Mouse (Mus musculus): ENCODE measurements around the gene Fopnl.

Fopnl gene

DNA sequence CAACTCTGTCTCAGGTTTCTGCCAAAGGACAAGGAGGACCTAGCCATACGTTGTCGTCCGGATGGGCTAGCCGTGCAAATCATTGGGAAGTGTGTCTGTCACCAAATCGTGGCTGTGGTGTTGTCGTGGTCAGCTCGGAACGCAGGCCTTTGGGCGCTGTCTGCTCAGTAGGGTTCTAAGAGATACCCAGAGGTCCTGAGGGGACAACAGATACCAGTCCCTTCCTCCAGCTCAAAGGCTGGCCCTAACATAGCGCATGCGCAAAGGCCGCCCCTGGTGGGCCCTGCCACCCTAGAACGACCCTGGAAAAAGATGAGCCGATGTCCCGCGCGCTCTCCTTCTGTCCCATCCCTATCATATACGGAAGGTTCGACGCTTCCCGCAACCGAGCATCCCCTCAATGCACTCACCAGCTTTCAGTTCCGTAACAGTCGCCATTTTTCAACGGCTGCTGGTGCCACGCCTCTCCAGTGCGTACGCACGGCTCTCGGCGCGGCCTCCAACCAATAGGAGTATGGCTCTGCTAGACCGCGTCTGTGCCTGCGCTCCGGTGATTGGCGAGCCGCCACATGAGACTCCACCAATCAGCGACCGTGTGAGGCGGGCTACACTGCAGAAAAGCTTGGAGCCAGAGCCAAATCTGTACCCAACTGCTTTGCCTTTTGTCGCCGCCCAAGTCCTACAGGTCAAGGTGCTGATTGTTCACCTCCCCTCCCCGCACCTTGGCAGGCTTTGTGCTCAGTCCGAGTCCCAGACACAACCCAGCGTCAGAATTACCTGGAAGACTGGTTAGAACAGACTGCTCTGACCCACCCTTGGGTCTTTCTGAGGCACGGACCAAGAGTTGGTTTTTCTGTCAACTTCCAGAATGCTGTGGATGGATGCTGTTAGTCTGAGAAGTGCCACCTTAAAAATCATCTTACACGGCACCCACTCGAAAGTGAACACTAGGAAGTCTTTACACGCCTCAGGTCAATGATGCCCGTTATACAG is at the start of gene Fopnl:
Gene Fopnl, minus strand, starts transcription at position 522 of the 993 bp plus-strand sequence.
- DNase-seq (ENCODE audit: extremely low read depth, low read depth) = peak; percentile 91

- DNase-seq (ENCODE audit: extremely low read depth, low read depth) = no peak
Measured at GRCm38 (mm10) chr16:14366017-14366416, 48.8 kb upstream of the Fopnl start.

GRCm38 (mm10) chr16:14365457-14365856 is 48.3 kb upstream of the Fopnl start:
- DNase-seq (ENCODE audit: extremely low read depth, low read depth) = peak; percentile 87

DNA sequence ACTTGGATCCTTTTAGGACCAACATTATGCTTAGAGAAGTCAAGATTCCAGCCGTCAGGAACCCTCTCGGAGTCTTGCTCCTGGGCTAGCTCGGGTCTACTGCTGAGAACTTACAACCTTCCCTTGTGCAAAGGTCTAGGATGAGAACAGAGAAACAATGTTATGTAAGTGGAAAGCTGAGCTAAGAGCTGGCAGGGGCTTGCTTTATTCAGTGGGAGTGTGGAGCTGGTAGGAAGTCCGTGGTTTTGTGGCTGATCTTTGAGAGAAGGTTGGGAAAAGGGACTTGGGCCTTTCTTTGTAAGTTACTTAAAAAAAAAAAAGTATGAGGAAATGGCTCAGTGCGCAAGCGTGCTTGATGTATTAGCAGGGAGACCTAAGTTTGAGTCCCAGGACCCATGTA is 46.9 kb upstream of the Fopnl start:
- DNase-seq (ENCODE audit: extremely low read depth, low read depth) = no peak

DNA sequence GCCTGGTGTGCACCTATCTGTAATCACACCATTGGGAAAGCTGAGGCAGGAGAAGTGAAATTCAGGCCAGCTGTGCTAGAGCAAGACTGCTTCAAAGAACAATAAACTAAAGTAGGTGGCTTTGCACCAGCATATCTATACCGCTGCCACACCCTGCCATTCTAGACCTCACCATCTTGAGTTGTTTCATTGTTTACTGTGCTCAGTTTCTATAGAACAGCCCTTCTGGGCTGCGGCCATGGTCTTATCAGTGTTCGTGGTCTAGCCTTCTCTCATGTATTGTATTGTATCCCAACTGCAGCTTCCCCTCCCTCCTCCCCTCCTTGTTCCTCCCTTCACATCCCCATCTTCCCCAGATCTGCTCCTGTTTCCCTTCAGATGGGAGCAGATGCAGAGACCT is 46.3 kb upstream of the Fopnl start:
- DNase-seq (ENCODE audit: extremely low read depth, low read depth) = no peak

DNA sequence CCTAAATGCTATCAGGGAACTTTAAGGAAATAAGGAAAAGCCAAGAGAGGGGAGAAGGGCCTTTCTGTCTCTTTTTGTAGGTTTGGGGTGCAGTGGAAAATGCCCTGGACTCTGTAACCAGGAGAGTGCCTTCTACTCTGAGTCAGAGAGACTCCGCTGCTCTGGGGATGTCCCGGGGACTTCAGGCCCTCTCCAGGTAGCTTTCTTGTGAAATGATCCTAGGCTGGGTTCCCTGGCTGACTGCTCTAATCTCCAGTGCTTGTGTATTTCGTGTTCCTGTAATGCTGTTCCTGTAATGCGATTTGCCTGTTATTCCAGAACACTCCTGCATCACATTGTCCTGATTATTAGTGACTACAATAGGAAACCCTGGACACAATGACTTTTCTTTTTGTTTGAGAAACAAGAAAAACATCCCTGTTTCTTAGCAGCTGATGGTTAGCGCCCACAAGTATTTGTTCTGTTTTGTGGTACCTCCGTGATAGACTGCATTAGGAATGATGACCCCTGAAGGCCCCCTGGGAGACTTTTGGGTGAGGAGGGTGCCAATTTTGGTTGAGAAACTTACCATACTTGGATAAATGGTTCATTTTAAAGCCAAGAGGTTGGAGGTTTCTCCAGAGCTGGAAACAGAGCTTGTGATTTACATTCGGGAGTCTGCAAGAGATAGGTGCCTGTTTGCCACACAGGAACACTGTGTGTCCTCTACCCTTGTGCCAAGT is 45.1 kb upstream of the Fopnl start:
- no peak for DNase-seq (ENCODE audit: extremely low read depth, low read depth)

- no peak for DNase-seq (ENCODE audit: extremely low read depth, low read depth)
Measured at GRCm38 (mm10) chr16:14361362-14362098, 44.3 kb upstream of the Fopnl start, which contains the start of gene Abcc1. TSS of gene Abcc1 (plus strand) at chr16:14361558.

DNA sequence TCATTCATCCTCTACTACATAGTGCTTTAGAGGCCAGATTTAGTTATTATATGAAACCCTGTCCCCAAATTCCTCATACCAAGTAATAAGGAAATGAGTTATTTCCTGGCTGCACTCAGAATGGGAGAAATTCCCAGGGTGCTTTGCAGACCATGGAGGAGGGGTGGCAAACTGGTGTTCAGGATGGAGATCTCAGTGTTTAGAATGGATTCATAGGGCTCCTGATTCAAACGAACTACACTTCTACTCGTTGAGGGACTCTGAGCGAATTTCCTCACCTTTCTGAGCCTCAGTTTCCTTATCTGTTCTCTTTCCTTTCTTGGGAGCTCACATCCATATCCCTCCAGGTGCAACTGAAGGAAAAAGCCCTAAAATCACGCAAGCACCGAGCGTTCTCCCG is 43.7 kb upstream of the Fopnl start:
- no peak for DNase-seq (ENCODE audit: extremely low read depth, low read depth)

- no peak for DNase-seq (ENCODE audit: extremely low read depth, low read depth)
Measured at GRCm38 (mm10) chr16:14358531-14358930, 41.3 kb upstream of the Fopnl start.

DNA sequence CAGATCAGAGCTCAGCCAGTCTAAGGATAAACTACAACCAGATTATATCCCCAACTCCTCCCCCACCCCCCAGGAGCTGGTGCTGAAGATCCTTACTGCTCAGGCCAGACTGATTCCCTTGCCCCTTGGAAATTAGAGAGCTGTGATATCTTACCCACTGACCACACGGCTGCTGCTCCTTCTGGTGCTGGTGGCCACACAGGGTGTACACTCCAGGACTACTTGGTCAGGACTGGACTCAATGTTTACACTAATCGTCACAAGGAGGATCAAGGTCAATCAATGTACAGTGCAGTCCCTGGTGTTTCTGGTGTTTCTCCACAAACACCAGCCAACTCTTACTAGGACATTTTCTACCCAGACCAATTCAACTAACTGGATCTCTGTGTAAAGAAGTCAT is 40.7 kb upstream of the Fopnl start:
- no peak for DNase-seq (ENCODE audit: extremely low read depth, low read depth)

GRCm38 (mm10) chr16:14352663-14353062 is 35.5 kb upstream of the Fopnl start:
- DNase-seq (ENCODE audit: extremely low read depth, low read depth) = no peak

- DNase-seq (ENCODE audit: extremely low read depth, low read depth) = no peak
Measured at GRCm38 (mm10) chr16:14352234-14352633, 35.0 kb upstream of the Fopnl start.

DNA sequence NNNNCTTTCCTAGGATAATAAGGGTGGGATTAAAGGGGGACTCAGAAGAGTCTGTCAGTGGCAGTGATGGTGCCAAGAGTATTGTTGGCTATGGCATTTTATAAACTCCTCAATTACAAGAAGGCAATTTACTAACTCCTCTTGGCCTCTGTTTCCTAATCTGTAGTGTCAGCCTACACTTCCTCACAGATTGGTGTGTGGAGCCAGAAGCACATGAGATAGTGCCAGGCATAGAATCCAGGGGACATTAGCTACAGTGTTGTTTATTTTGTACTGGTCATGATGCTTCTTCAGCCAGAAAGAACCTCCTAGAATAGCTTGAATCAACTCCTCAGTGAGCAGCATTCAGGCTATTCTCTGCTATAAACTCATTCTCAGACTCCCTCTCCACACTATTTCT is 34.4 kb upstream of the Fopnl start:
- no peak for DNase-seq (ENCODE audit: extremely low read depth, low read depth)

DNA sequence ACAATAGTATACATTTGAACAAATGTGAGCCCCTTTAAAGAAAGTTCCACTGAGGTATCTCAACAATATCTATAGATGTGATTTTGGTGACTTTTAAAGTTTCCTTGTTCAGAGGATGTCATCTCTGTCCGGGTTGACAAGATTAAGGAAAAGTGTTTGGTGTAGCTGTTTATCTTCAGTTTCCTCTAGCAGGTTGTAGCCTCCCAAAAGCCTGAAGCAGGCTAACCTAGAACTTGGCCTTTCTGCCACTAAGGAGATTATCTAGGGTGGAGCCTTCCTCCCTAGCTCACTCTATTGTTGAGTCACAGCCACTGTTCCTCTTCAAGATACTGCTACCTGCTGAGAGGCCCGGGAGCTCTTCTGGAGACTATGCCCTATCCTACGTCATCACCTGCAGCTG is 27.8 kb upstream of the Fopnl start:
- no peak for DNase-seq (ENCODE audit: extremely low read depth, low read depth)

GRCm38 (mm10) chr16:14328156-14328555 is 11.0 kb upstream of the Fopnl start:
- DNase-seq (ENCODE audit: extremely low read depth, low read depth) = no peak

DNA sequence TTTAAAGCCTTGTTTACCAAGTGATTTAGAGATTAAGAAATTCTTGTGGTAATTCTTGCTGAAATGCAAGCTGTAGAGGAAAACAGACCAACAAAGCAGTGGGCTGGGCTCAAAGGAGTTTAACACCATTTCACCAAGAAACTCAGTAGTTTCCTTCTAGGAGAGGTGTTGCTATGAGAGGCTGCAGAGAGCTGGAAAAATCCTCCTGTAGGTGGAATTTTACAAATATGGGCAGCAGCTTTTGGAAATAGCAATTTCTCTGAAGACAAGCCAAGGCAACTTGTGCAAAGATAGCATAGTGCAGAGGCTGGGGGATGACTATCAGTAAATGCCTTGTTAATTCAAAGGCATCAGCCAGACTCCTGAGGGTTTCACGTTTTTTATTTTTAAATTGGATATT is 3.3 kb upstream of the Fopnl start:
- DNase-seq (ENCODE audit: extremely low read depth, low read depth) = no peak

- DNase-seq (ENCODE audit: extremely low read depth, low read depth) = no peak
Measured at GRCm38 (mm10) chr16:14319681-14320080, 2.5 kb upstream of the Fopnl start.

- DNase-seq (ENCODE audit: extremely low read depth, low read depth) = no peak
Measured at GRCm38 (mm10) chr16:14312914-14313313, 4.3 kb downstream of the Fopnl start.

DNA sequence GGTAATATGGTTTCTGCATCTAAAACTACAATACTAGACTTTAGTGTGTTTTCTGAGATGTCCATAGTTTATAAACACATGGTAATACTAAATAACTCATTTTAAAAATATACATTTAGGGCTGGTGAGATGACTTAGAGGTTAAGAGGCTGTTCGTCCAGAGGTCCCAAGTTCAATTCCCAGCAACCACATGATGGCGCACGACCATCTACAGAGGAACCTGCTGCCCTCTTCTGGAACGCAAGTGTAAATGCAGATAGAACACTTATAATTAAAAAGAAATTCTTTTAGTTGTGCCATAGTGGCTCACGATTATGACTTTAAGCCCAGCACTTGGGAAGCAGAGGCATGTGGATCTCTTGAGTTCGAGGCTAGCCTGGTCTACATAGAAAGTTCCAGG is 5.8 kb downstream of the Fopnl start:
- DNase-seq (ENCODE audit: extremely low read depth, low read depth) = peak; percentile 44

GRCm38 (mm10) chr16:14309833-14310232 is 7.4 kb downstream of the Fopnl start:
- peak; percentile 71 for DNase-seq (ENCODE audit: extremely low read depth, low read depth)

GRCm38 (mm10) chr16:14308245-14309073 is 8.7 kb downstream of the Fopnl start:
- DNase-seq (ENCODE audit: extremely low read depth, low read depth) = peak; percentile 43

All from MEL-GATA-1-ER (cell line).